Mouse (Mus musculus): ENCODE results near the gene Adam22.

DNA sequence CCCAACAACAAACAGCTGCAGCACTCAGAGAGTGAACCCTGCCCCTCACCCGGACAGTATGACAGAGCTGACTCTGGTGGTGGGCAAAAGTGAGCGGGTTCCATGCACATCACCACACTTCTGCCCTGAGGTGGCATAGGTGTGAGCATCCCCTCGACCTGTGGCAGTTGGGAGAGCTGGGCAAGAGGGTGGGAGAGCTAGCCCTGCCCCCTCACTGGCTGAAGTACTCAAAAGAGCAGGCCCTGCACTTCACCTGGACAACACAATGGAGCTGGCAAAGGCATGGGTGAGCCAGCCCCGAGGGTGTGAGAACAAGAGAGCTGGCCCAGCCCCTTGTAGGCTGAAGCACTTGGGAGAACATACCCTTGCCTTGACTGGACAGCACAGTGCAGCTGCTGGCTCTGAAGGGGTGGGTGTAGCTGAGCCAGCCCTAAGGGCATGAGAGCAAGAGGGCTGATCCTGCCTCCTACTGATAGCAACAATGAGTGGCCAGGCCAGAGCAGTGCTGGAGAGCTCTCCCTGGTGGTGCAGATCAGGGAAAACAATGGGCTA lies 124.8 kb downstream of the Adam22 start:
- TF ChIP-seq TAL1 (IDR thresholded peaks at IDR 0.05; ENCODE audit: low read length) (no peak), GATA1 (IDR thresholded peaks at IDR 0.05; ENCODE audit: low read length) (no peak)

All from erythroblast, embryonic 14.5 days (primary cell).